Mouse (Mus musculus): Measurements from ENCODE around the gene Padi6. TPM values are rescaled to one million over a fixed set of nuclear protein-coding genes. Genes with fewer than 3 reads are reported as not detected.
A peak's percentile ranks its signal among the peaks of the same experiment; 100 is the strongest.

Gene Padi6
- polyA plus RNA-seq, 1 experiment from 2014 or later, result not detected

DNA sequence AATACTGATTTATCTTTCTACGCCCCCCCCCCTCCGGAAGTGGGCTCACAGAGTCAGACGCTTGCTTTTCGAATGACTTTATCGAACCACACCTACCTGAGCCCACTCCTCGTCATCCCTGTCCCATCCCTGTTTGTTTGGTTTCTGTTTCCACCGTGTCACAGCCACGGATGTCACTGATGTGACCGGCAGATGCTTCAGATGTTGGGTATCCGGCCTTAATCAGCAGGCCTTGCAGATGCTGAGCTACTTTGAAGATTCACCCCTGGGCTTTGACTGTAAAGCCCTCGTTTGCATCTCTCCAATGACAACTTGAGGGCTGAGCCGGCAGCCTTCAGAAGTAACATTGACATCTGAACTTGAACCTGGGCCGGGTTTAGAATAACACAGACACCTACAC lies 34.2 kb upstream of the Padi6 start:
- H3K36me3 ChIP-seq (replicated peaks), result no peaks in the 10 kb centered on the region
- no peaks in the 10 kb centered on the region for H3K27me3 ChIP-seq
- no peak overlapping the region for H3K9ac ChIP-seq
- H3K4me3 ChIP-seq (replicated peaks), result no peak overlapping the region
- 57% methylated on average over 13 of the region's 13 CpGs for WGBS (ENCODE audit: insufficient replicate concordance)
- peaks cover 5% of the 10 kb centered on the region; the same call in 1 of the 2 replicates for H3K4me1 ChIP-seq (replicated peaks)
- no peak for ATAC-seq (ENCODE audit: insufficient read depth)
- H3K4me2 ChIP-seq, result no peak overlapping the region
- H3K27ac ChIP-seq (replicated peaks), result no peak overlapping the region
- H3K9me3 ChIP-seq (replicated peaks), result no peaks in the 10 kb centered on the region

DNA sequence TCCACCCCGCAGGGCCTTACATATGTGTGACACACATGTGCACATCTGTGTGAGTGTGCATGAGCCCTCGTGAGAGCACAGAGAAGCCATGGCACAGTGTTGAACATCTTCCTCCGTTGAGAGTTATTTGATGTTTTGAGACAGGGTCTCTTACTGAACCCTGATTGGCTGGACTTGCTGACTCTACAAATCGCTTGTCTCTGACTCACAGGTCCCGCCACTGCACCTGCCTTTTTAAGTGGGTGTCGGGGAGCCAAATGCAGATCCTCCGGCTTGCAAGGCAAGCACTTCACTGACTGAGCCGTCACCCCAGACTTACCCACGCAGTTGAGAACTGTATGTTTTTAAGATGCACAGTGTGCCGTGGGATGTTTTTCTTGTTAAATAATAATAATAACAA lies 33.4 kb upstream of the Padi6 start:
- 74% methylated on average over 10 of the region's 10 CpGs for WGBS (ENCODE audit: insufficient replicate concordance)
- Histone ChIP-seq H3K4me3 (replicated peaks) (no peak overlapping the region), H3K36me3 (replicated peaks) (no peaks in the 10 kb centered on the region), H3K27ac (replicated peaks) (no peak overlapping the region), H3K4me1 (replicated peaks) (peaks cover 10% of the 10 kb centered on the region; the same call in 1 of the 2 replicates), H3K27me3 (no peaks in the 10 kb centered on the region), H3K9ac (no peak overlapping the region), H3K9me3 (replicated peaks) (no peaks in the 10 kb centered on the region), H3K4me2 (no peak overlapping the region)
- no peak for ATAC-seq (ENCODE audit: insufficient read depth)

DNA sequence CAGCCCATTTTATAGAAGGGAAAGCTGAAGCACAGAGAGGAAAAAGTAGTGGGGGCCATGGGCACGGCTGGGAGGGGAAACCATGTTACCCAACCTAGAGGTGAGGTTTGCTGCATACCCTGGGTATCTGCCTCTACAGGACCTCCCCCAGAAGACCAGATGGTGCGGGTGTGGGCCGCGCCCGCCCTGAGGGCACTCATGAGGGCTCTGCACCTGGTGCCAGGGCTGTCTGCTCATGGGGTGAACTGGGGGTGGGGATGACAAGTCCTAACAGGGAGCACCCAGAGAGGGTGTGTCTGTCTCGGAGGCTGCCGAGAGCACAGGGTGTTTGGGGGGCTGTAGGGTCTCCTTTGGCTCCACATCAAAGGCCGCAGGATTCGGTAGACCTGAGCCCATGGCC lies 32.5 kb upstream of the Padi6 start:
- WGBS (ENCODE audit: insufficient replicate concordance), result 73% methylated on average over 9 of the region's 9 CpGs
- Histone ChIP-seq H3K4me1 (replicated peaks) (peaks cover 19% of the 10 kb centered on the region), H3K27me3 (no peaks in the 10 kb centered on the region), H3K9ac (no peak overlapping the region), H3K9me3 (replicated peaks) (no peaks in the 10 kb centered on the region), H3K36me3 (replicated peaks) (no peaks in the 10 kb centered on the region), H3K27ac (replicated peaks) (no peak overlapping the region), H3K4me2 (no peak overlapping the region), H3K4me3 (replicated peaks) (no peak overlapping the region)
- ATAC-seq (ENCODE audit: insufficient read depth), result no peak

DNA sequence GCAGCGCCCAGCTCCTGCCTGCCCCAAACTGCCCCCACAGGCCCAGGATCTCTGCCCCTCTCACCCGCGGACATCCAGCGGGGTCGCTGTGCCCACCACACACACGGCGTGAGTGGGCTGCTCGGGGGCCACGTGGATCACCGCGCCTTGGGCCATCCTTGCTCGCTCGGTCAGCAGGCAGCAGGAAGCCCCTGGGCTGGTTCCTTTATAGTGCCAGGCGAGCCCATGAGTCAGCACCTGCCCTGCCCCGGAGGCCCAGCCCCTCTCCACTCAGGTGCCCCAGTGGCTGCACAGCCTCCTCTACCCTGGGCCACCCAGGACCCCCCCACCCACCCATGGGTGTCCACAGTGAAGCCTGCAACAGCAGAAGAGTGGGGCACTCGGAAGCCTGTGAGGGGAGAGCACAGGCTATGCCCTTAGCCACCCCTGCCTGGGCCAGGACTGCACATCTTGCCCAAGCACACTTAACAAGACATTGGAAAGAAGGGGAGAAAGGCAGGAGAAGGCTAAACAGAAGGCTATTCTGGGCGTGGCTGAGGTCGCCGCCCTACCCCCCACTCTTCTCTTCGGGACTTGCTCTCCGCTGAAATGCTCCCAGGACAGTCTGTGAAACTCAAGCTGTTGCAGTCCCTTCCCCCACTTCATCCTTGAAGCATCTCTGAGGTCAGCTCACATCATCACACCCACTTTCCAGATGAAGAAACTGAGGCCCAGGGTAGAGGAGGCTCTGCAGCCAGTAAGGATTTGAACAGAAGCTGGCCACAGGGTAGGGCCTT lies 31.8 kb upstream of the Padi6 start, which contains the start of gene Padi4:
Gene Padi4, minus strand, starts transcription at position 212 of the 776 bp plus-strand sequence.
- no peaks in the 10 kb centered on the region for H3K36me3 ChIP-seq (replicated peaks)
- 0 out of 2 replicates have a peak within 1 kb of the TSS, but pooled peaks have one; percentile 8 for H3K4me3 ChIP-seq (replicated peaks)
- no peak within 1 kb of the TSS for H3K27ac ChIP-seq (replicated peaks)
- ATAC-seq (ENCODE audit: insufficient read depth), result no peak
- no peak within 1 kb of the TSS for H3K4me2 ChIP-seq
- WGBS (ENCODE audit: insufficient replicate concordance), result 70% methylated on average over 21 of the region's 21 CpGs
- H3K9me3 ChIP-seq (replicated peaks), result no peaks in the 10 kb centered on the region
- H3K4me1 ChIP-seq (replicated peaks), result peaks cover 25% of the 10 kb centered on the region
- no peaks in the 10 kb centered on the region for H3K27me3 ChIP-seq
- H3K9ac ChIP-seq, result no peak within 1 kb of the TSS

DNA sequence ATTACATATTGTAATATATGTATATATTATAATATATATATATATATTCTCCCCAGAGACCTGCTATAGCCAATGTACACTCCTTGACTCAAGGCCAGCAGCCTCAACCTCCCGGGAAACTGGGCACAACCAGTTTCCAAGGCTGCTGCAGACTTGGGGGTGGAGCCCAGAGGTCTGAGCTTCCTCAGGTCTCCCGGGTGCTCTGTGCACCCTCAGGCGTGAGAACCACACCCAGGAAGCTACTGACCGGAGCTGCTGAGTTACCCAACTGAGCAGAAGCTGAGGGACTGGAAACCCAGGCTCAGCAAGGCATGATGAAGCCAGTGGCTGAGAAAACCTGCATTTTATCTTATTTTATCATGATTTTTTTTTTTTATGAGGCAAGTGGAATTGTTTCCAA lies 28.6 kb upstream of the Padi6 start:
- H3K4me2 ChIP-seq, result no peak overlapping the region; the same call in 1 of the 2 replicates
- no peak overlapping the region for H3K4me3 ChIP-seq (replicated peaks)
- H3K4me1 ChIP-seq (replicated peaks), result peaks cover 28% of the 10 kb centered on the region

DNA sequence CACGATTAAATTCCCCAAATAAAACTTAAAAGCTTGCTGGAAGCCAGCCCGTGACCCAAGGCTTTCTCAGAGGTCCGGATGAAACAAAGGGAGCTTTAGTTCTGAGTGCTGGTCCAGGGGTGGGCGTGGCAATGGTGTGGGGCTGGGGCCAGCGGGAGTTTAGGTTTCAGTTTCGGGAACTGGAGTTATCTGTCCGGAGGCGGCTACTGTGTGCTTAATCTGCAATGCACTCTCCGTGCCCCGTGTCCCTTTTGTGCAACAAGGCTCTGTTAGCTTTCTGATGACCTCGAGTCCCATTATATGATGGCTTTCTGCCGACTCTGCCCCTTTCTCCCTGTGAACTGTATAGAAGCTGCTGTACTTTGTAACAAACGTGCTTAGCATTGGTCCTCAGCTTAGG lies 28.0 kb upstream of the Padi6 start:
- no peaks in the 10 kb centered on the region for H3K36me3 ChIP-seq (replicated peaks)
- H3K4me3 ChIP-seq (replicated peaks), result peak overlapping the region; percentile 28
- H3K4me1 ChIP-seq (replicated peaks), result peaks cover 28% of the 10 kb centered on the region
- 7% methylated on average over 13 of the region's 13 CpGs for WGBS (ENCODE audit: insufficient replicate concordance)
- H3K27me3 ChIP-seq, result no peaks in the 10 kb centered on the region
- peak overlapping the region; percentile 56; the same call in 1 of the 2 replicates for H3K27ac ChIP-seq (replicated peaks)
- H3K4me2 ChIP-seq, result peak overlapping the region; percentile 55
- ATAC-seq (ENCODE audit: insufficient read depth), result peak; percentile 73
- H3K9ac ChIP-seq, result no peak overlapping the region
- H3K9me3 ChIP-seq (replicated peaks), result no peaks in the 10 kb centered on the region

More for the DNA sequence above, 28.6 kb upstream of the Padi6 start:
- WGBS (ENCODE audit: insufficient replicate concordance), result 12% methylated on average over 4 of the region's 4 CpGs
- Histone ChIP-seq H3K9ac (no peak overlapping the region), H3K9me3 (replicated peaks) (no peaks in the 10 kb centered on the region), H3K27ac (replicated peaks) (no peak overlapping the region), H3K27me3 (no peaks in the 10 kb centered on the region), H3K36me3 (replicated peaks) (no peaks in the 10 kb centered on the region)
- no peak for ATAC-seq (ENCODE audit: insufficient read depth)

DNA sequence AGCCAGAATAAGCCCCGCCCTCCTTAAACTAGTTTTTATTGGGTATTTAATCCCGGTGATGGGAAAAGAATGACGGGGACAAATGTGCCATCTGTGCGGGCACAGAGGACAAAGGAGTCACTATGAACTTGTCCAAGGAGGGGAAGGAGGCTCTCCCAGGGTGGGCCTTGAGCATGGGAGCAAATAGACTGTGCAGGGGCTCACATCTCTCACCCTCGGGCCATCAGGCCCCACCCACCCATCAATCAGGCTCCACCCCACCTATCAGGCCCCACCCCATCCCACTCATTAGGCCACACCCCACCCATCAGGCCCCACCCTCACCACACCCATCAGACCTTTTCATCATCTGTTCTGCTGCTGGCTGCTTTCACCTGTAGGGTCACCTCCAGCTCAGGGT lies 26.5 kb upstream of the Padi6 start:
- Histone ChIP-seq H3K27ac (replicated peaks) (no peak overlapping the region), H3K36me3 (replicated peaks) (no peaks in the 10 kb centered on the region), H3K9ac (no peak overlapping the region), H3K4me3 (replicated peaks) (no peak overlapping the region), H3K9me3 (replicated peaks) (no peaks in the 10 kb centered on the region), H3K4me2 (no peak overlapping the region), H3K27me3 (no peaks in the 10 kb centered on the region), H3K4me1 (replicated peaks) (peaks cover 23% of the 10 kb centered on the region)
- ATAC-seq (ENCODE audit: insufficient read depth), result no peak
- WGBS (ENCODE audit: insufficient replicate concordance), result 68% methylated on average over 5 of the region's 5 CpGs

DNA sequence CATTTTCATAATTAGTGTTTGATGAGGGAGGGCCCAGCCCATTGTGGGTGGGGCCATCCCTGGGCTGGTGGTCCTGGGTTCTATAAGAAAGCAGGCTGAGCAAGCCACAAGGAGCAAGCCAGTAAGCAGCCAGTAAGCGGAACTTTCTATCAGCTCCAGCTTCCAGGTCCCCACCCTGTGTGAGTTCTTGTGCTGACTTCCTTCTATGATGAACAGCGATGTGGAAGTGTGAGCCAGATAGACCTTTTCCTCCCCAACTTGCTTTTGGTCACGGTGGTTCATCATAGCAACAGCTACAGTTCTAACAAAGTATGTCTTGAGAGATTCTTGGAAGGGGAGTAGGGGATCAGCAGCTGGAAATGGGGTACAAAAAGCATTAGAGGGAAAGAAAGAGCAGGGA lies 23.5 kb upstream of the Padi6 start:
- no peak for ATAC-seq (ENCODE audit: insufficient read depth)
- no peak overlapping the region for H3K4me2 ChIP-seq
- H3K36me3 ChIP-seq (replicated peaks), result no peaks in the 10 kb centered on the region
- peaks cover 20% of the 10 kb centered on the region for H3K4me1 ChIP-seq (replicated peaks)
- no peak overlapping the region for H3K9ac ChIP-seq
- H3K9me3 ChIP-seq (replicated peaks), result no peaks in the 10 kb centered on the region
- peak overlapping the region; percentile 29; the same call in 1 of the 2 replicates for H3K27ac ChIP-seq (replicated peaks)
- no peak overlapping the region for H3K4me3 ChIP-seq (replicated peaks)
- H3K27me3 ChIP-seq, result no peaks in the 10 kb centered on the region
- WGBS (ENCODE audit: insufficient replicate concordance), result 28% methylated on average over 3 of the region's 3 CpGs

DNA sequence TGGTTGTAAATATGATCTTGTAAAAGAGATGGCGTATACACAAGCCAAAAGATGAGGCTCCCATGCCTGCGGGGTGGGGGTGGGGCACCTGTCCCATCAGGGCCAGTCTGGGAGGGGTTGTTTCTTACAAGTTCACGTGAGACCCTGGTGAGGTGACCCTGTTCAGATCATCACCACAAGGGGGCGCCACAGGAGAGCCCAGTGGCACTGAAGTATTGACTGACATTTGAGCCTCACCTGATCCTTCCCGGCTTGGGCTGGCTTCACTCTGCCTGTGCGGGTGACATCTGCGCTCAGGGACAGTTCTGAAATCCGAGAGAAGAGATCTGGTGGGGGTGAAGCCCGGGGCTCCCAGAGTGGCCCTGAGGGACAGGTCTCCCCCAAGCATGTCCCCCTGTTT lies 20.7 kb upstream of the Padi6 start:
- no peak overlapping the region for H3K27ac ChIP-seq (replicated peaks)
- H3K4me2 ChIP-seq, result no peak overlapping the region
- WGBS (ENCODE audit: insufficient replicate concordance), result 16% methylated on average over 9 of the region's 9 CpGs
- H3K9ac ChIP-seq, result no peak overlapping the region
- no peaks in the 10 kb centered on the region for H3K9me3 ChIP-seq (replicated peaks)
- no peaks in the 10 kb centered on the region for H3K27me3 ChIP-seq
- H3K36me3 ChIP-seq (replicated peaks), result no peaks in the 10 kb centered on the region
- no peak overlapping the region for H3K4me3 ChIP-seq (replicated peaks)
- H3K4me1 ChIP-seq (replicated peaks), result 0 out of 2 replicates have a peak, but pooled peaks cover 2% of the 10 kb centered on the region
- ATAC-seq (ENCODE audit: insufficient read depth), result 0 out of 2 replicates have a peak, but pooled peaks have one; percentile 22

DNA sequence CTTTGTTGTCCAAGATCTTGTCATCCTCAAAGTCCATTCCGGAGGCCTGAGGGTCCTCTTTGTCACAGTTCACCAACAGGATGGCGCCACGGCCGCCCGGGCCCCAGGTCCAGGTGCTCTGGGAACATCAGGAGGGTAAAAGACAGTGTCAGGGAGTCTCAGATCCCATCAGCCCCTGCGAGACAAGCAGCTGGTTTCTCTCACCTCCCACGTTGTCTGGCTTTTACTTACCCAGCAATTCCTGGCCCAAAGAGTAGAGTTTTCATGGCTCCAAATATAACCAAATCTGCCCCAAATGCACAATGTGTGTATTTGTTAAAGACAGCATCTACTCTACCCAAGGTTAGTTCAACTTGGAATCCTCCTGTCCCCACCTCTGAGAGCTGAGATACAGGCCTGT lies 19.2 kb upstream of the Padi6 start:
- H3K4me1 ChIP-seq (replicated peaks), result 0 out of 2 replicates have a peak, but pooled peaks cover 2% of the 10 kb centered on the region
- no peaks in the 10 kb centered on the region for H3K36me3 ChIP-seq (replicated peaks)
- H3K9me3 ChIP-seq (replicated peaks), result no peaks in the 10 kb centered on the region
- 76% methylated on average over 7 of the region's 7 CpGs for WGBS (ENCODE audit: insufficient replicate concordance)
- no peak overlapping the region for H3K27ac ChIP-seq (replicated peaks)
- ATAC-seq (ENCODE audit: insufficient read depth), result no peak
- H3K4me2 ChIP-seq, result no peak overlapping the region
- H3K27me3 ChIP-seq, result no peaks in the 10 kb centered on the region
- H3K9ac ChIP-seq, result no peak overlapping the region
- H3K4me3 ChIP-seq (replicated peaks), result no peak overlapping the region

DNA sequence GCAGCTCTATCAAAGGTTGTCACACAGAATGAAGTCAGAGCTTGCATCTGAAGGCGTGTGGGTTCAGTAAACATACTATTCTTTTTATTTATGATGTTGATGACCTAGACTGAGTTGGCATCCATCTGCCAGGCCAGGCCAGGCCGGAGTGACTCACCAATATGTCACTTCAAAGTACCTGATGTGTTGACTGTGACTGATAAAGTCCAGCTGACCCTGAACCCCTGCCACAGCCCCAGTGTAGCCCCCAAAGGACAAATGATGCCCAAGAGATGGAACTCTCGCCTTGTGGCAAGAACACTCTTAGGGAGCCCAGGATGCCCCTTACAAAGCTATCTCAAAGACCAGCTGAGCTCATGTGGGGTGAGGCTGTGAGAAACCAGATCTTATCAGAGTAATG lies 13.4 kb upstream of the Padi6 start:
- no peak overlapping the region for H3K9ac ChIP-seq
- ATAC-seq (ENCODE audit: insufficient read depth), result no peak
- H3K4me3 ChIP-seq (replicated peaks), result no peak overlapping the region
- H3K4me1 ChIP-seq (replicated peaks), result no peaks in the 10 kb centered on the region
- no peaks in the 10 kb centered on the region for H3K9me3 ChIP-seq (replicated peaks)
- 50% methylated on average over 3 of the region's 3 CpGs for WGBS (ENCODE audit: insufficient replicate concordance)
- H3K27ac ChIP-seq (replicated peaks), result no peak overlapping the region
- H3K36me3 ChIP-seq (replicated peaks), result no peaks in the 10 kb centered on the region
- H3K27me3 ChIP-seq, result no peaks in the 10 kb centered on the region; the same call in 1 of the 2 replicates
- no peak overlapping the region for H3K4me2 ChIP-seq

Measured in liver, embryonic 15.5 days (tissue).